Mouse (Mus musculus): Measurements from ENCODE around the gene Zfyve28. TPM values are rescaled to one million over a fixed set of nuclear protein-coding genes. Genes with fewer than 3 reads are reported as not detected.

The Zfyve28 gene
- polyA plus RNA-seq (2014; fragmentation: Nextera tagmentation; extraction: Ambion mirVana): 1.4 and 2.2 TPM in 2 replicates

GRCm38 (mm10) chr5:34288154-34288716 lies at the start of gene Zfyve28, which contains the start of gene Cfap99:
TSS of gene Zfyve28 (minus strand) at chr5:34288449.
TSS of gene Cfap99 (plus strand) at chr5:34288600.
- Histone ChIP-seq H3K4me1 (ENCODE audit: control insufficient read depth, insufficient read depth, low read length) (peaks cover 7% of the 10 kb centered on the region; the same call in 1 of the 2 replicates), H3K9me3 (replicated peaks; ENCODE audit: control insufficient read depth, low read length) (no peaks in the 10 kb centered on the region), H3K4me2 (ENCODE audit: low read length) (peak within 1 kb of the TSS; percentile 88), H3K4me3 (ENCODE audit: low read depth, low read length) (peak within 1 kb of the TSS; percentile 70), H3K27ac (ENCODE audit: low read depth, low read length) (no peak within 1 kb of the TSS), H3K36me3 (ENCODE audit: control insufficient read depth, insufficient read depth, low read length) (no peaks in the 10 kb centered on the region), H3K27me3 (replicated peaks; ENCODE audit: control insufficient read depth, insufficient read depth, low read length) (peaks cover 30% of the 10 kb centered on the region), H3K9ac (ENCODE audit: low read length) (peak within 1 kb of the TSS; percentile 71)
- under 1% methylated on average over 80 of the region's 83 CpGs for WGBS
- peak; percentile 99 for ATAC-seq
- peak; percentile 96 for DNase-seq (ENCODE audit: low spot score)

- DNase-seq (ENCODE audit: low spot score) (peak; percentile 64), ATAC-seq (peak; percentile 51)
- Histone ChIP-seq H3K36me3 (ENCODE audit: control insufficient read depth, insufficient read depth, low read length) (no peaks in the 10 kb centered on the region), H3K9ac (ENCODE audit: low read length) (peak overlapping the region; percentile 97), H3K4me2 (ENCODE audit: low read length) (peak overlapping the region; percentile 94), H3K27me3 (replicated peaks; ENCODE audit: control insufficient read depth, insufficient read depth, low read length) (no peaks in the 10 kb centered on the region), H3K9me3 (replicated peaks; ENCODE audit: control insufficient read depth, low read length) (no peaks in the 10 kb centered on the region), H3K4me1 (ENCODE audit: control insufficient read depth, insufficient read depth, low read length) (peaks cover 6% of the 10 kb centered on the region), H3K27ac (ENCODE audit: low read depth, low read length) (peak overlapping the region; percentile 91), H3K4me3 (ENCODE audit: low read depth, low read length) (peak overlapping the region; percentile 98)
- under 1% methylated on average over 42 of the region's 42 CpGs for WGBS
These were observed 48.7 kb upstream of the Zfyve28 start for GRCm38 (mm10) chr5:34336775-34337450.

- under 1% methylated on average over 64 of the region's 67 CpGs for WGBS
- Histone ChIP-seq H3K27me3 (replicated peaks; ENCODE audit: control insufficient read depth, insufficient read depth, low read length) (no peaks in the 10 kb centered on the region), H3K9me3 (replicated peaks; ENCODE audit: control insufficient read depth, low read length) (no peaks in the 10 kb centered on the region), H3K36me3 (ENCODE audit: control insufficient read depth, insufficient read depth, low read length) (no peaks in the 10 kb centered on the region), H3K4me2 (ENCODE audit: low read length) (peak within 1 kb of the TSS; percentile 94), H3K4me1 (ENCODE audit: control insufficient read depth, insufficient read depth, low read length) (peaks cover 6% of the 10 kb centered on the region), H3K27ac (ENCODE audit: low read depth, low read length) (peak within 1 kb of the TSS; percentile 91), H3K9ac (ENCODE audit: low read length) (peak within 1 kb of the TSS; percentile 97), H3K4me3 (ENCODE audit: low read depth, low read length) (peak within 1 kb of the TSS; percentile 98)
- DNase-seq (ENCODE audit: low spot score) (peak; percentile 100), ATAC-seq (peak; percentile 98)
These were observed 48.0 kb upstream of the Zfyve28 start, which contains the start of gene Rnf4 for GRCm38 (mm10) chr5:34336097-34336774. TSS of gene Rnf4 (plus strand) at chr5:34336289.

- no peaks in the 10 kb centered on the region for H3K36me3 ChIP-seq (ENCODE audit: control insufficient read depth, insufficient read depth, low read length)
- peak overlapping the region; percentile 89 for H3K4me2 ChIP-seq (ENCODE audit: low read length)
- H3K4me1 ChIP-seq (ENCODE audit: control insufficient read depth, insufficient read depth, low read length): peaks cover 6% of the 10 kb centered on the region
- H3K9ac ChIP-seq (ENCODE audit: low read length): peak overlapping the region; percentile 97
- WGBS: 2% methylated on average over 21 of the region's 21 CpGs
- no peaks in the 10 kb centered on the region for H3K9me3 ChIP-seq (replicated peaks; ENCODE audit: control insufficient read depth, low read length)
- ATAC-seq (peak; percentile 67), DNase-seq (ENCODE audit: low spot score) (no peak)
- H3K27ac ChIP-seq (ENCODE audit: low read depth, low read length): peak overlapping the region; percentile 68
- H3K27me3 ChIP-seq (replicated peaks; ENCODE audit: control insufficient read depth, insufficient read depth, low read length): no peaks in the 10 kb centered on the region
- H3K4me3 ChIP-seq (ENCODE audit: low read depth, low read length): peak overlapping the region; percentile 98
These were observed 47.4 kb upstream of the Zfyve28 start for GRCm38 (mm10) chr5:34335539-34336096.

GRCm38 (mm10) chr5:34334081-34334480 lies 45.8 kb upstream of the Zfyve28 start:
- H3K36me3 ChIP-seq (ENCODE audit: control insufficient read depth, insufficient read depth, low read length): no peaks in the 10 kb centered on the region

GRCm38 (mm10) chr5:34330136-34330535 lies 41.9 kb upstream of the Zfyve28 start:
- Histone ChIP-seq H3K4me3 (ENCODE audit: low read depth, low read length) (no peak overlapping the region), H3K4me2 (ENCODE audit: low read length) (no peak overlapping the region), H3K27me3 (replicated peaks; ENCODE audit: control insufficient read depth, insufficient read depth, low read length) (no peaks in the 10 kb centered on the region), H3K36me3 (ENCODE audit: control insufficient read depth, insufficient read depth, low read length) (no peaks in the 10 kb centered on the region), H3K9me3 (replicated peaks; ENCODE audit: control insufficient read depth, low read length) (no peaks in the 10 kb centered on the region), H3K9ac (ENCODE audit: low read length) (no peak overlapping the region), H3K27ac (ENCODE audit: low read depth, low read length) (no peak overlapping the region), H3K4me1 (ENCODE audit: control insufficient read depth, insufficient read depth, low read length) (peaks cover 4% of the 10 kb centered on the region)
- no peak for ATAC-seq
- 93% methylated on average over 2 of the region's 2 CpGs for WGBS
- DNase-seq (ENCODE audit: low spot score): no peak

More at GRCm38 (mm10) chr5:34334081-34334480, 45.8 kb upstream of the Zfyve28 start:
- Histone ChIP-seq H3K27me3 (replicated peaks; ENCODE audit: control insufficient read depth, insufficient read depth, low read length) (no peaks in the 10 kb centered on the region), H3K4me3 (ENCODE audit: low read depth, low read length) (no peak overlapping the region), H3K27ac (ENCODE audit: low read depth, low read length) (no peak overlapping the region), H3K4me2 (ENCODE audit: low read length) (no peak overlapping the region), H3K9me3 (replicated peaks; ENCODE audit: control insufficient read depth, low read length) (no peaks in the 10 kb centered on the region), H3K9ac (ENCODE audit: low read length) (no peak overlapping the region), H3K4me1 (ENCODE audit: control insufficient read depth, insufficient read depth, low read length) (peaks cover 6% of the 10 kb centered on the region)
- no peak for DNase-seq (ENCODE audit: low spot score)
- no peak for ATAC-seq
- 87% methylated on average over 1 of the region's 1 CpGs for WGBS

GRCm38 (mm10) chr5:34326875-34327576 lies 38.8 kb upstream of the Zfyve28 start:
- DNase-seq (ENCODE audit: low spot score): peak; percentile 36
- H3K4me2 ChIP-seq (ENCODE audit: low read length): peak overlapping the region; percentile 50
- no peaks in the 10 kb centered on the region for H3K9me3 ChIP-seq (replicated peaks; ENCODE audit: control insufficient read depth, low read length)
- no peaks in the 10 kb centered on the region for H3K36me3 ChIP-seq (ENCODE audit: control insufficient read depth, insufficient read depth, low read length)
- H3K9ac ChIP-seq (ENCODE audit: low read length): peak overlapping the region; percentile 63
- H3K27me3 ChIP-seq (replicated peaks; ENCODE audit: control insufficient read depth, insufficient read depth, low read length): no peaks in the 10 kb centered on the region
- 13% methylated on average over 30 of the region's 31 CpGs for WGBS
- peak overlapping the region; percentile 21; the same call in 1 of the 2 replicates for H3K4me3 ChIP-seq (ENCODE audit: low read depth, low read length)
- peaks cover 4% of the 10 kb centered on the region for H3K4me1 ChIP-seq (ENCODE audit: control insufficient read depth, insufficient read depth, low read length)
- peak; percentile 70 for ATAC-seq
- H3K27ac ChIP-seq (ENCODE audit: low read depth, low read length): no peak overlapping the region; the same call in 1 of the 2 replicates

- H3K36me3 ChIP-seq (ENCODE audit: control insufficient read depth, insufficient read depth, low read length): no peaks in the 10 kb centered on the region
- H3K9ac ChIP-seq (ENCODE audit: low read length): peak overlapping the region; percentile 63; the same call in 1 of the 2 replicates
- H3K4me2 ChIP-seq (ENCODE audit: low read length): no peak overlapping the region
- DNase-seq (ENCODE audit: low spot score) (peak; percentile 28), ATAC-seq (no peak)
- H3K27ac ChIP-seq (ENCODE audit: low read depth, low read length): no peak overlapping the region
- H3K4me3 ChIP-seq (ENCODE audit: low read depth, low read length): no peak overlapping the region
- WGBS: 16% methylated on average over 4 of the region's 4 CpGs
- H3K27me3 ChIP-seq (replicated peaks; ENCODE audit: control insufficient read depth, insufficient read depth, low read length): no peaks in the 10 kb centered on the region
- peaks cover 4% of the 10 kb centered on the region for H3K4me1 ChIP-seq (ENCODE audit: control insufficient read depth, insufficient read depth, low read length)
- no peaks in the 10 kb centered on the region for H3K9me3 ChIP-seq (replicated peaks; ENCODE audit: control insufficient read depth, low read length)
These were observed 38.0 kb upstream of the Zfyve28 start for GRCm38 (mm10) chr5:34326249-34326691.
